Mouse (Mus musculus): ENCODE results near the gene Exoc4. TPM values are rescaled to one million over a fixed set of nuclear protein-coding genes. Genes with fewer than 3 reads are reported as not detected.

The Exoc4 gene
- total and polyA plus RNA-seq, 3 experiments, result 31.2 to 46.4 (median 41.9) TPM

DNA sequence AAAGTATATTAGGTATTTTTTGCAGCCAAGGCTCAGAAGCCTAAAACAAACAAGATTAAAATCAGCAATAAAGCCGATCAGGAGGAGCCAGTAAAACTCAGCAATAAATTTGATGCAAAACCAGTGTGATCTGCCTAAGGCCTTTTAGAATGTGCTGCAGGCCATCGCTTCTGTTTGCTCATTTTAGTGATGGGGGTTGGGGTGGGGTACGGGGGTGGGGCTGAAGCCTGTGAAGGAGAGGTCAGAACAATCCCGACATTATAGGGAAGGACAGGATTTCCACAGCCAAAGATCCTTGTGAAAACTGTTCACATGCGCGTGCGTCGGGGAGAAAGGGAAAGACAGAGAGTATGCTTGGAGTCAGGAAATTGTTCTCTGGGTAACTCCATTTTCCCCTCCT lies 21.5 kb upstream of the Exoc4 start:
- no peaks in the 10 kb centered on the region for H3K9me3 ChIP-seq (replicated peaks; ENCODE audit: low read length)
- DNase-seq (ENCODE audit: extremely low read depth), result no peak
- no peaks in the 10 kb centered on the region for H3K27me3 ChIP-seq (replicated peaks)
- no peak overlapping the region for H3K4me3 ChIP-seq (replicated peaks in 1 of 3; ENCODE audit: low read depth in 2 of 3, low read length in 2 of 3, poor library complexity in 1 of 3)
- TF ChIP-seq MYC (IDR thresholded peaks at IDR 0.05; ENCODE audit: low read depth, low read length) (no peak), CTCF (conservative IDR thresholded peaks at IDR 0.05 in 1 of 2, IDR thresholded peaks at IDR 0.05 in 1 of 2; ENCODE audit: low read depth in 2 of 2, low read length in 2 of 2) (no peak), PAX5 (IDR thresholded peaks at IDR 0.05; ENCODE audit: low read length) (no peak), USF1 (IDR thresholded peaks at IDR 0.05; ENCODE audit: low read depth, low read length) (no peak), HCFC1 (IDR thresholded peaks at IDR 0.05; ENCODE audit: low read depth, low read length) (no peak), MAZ (IDR thresholded peaks at IDR 0.05; ENCODE audit: low read depth, low read length) (no peak), KAT2A (IDR thresholded peaks at IDR 0.05; ENCODE audit: insufficient replicate concordance, low read length) (no peak), TBP (conservative IDR thresholded peaks at IDR 0.05; ENCODE audit: low read depth, low read length) (no peak), ZKSCAN1 (IDR thresholded peaks at IDR 0.05; ENCODE audit: borderline replicate concordance, low read depth, low read length) (no peak), NRF1 (IDR thresholded peaks at IDR 0.05; ENCODE audit: low read depth, low read length) (no peak), EP300 (IDR thresholded peaks at IDR 0.05; ENCODE audit: low read length) (no peak), IRF4 (IDR thresholded peaks at IDR 0.05; ENCODE audit: low read depth, low read length) (no peak), RCOR1 (conservative IDR thresholded peaks at IDR 0.05; ENCODE audit: low read depth, low read length) (no peak), USF2 (conservative IDR thresholded peaks at IDR 0.05; ENCODE audit: low read depth, low read length) (no peak)
- no peaks in the 10 kb centered on the region for H3K79me2 ChIP-seq (replicated peaks; ENCODE audit: control insufficient read depth, extremely low read depth, insufficient read depth, poor library complexity, severe bottlenecking)
- dilution Hi-C loops (cut with MboI; ENCODE audit: extremely low pct_ligation_motif_present, extremely low pct_unique_long_range_greater_than_20kb, low sequenced_read_pairs), result no loop called here
- H3K9ac ChIP-seq (ENCODE audit: insufficient read depth, low read depth), result no peak overlapping the region
- H3K4me1 ChIP-seq (ENCODE audit: control insufficient read depth in 1 of 2, insufficient read depth in 2 of 2), result no peaks in the 10 kb centered on the region
- in situ Hi-C loops (cut with MboI; ENCODE audit: low pct_ligation_motif_present, low pct_unique_long_range_greater_than_20kb, low sequenced_read_pairs), result no loop called here
- no peak overlapping the region for H3K4me2 ChIP-seq (ENCODE audit: insufficient read depth, low read depth, poor library complexity, severe bottlenecking)
- H3K27ac ChIP-seq (ENCODE audit: insufficient read depth, low read depth), result no peak overlapping the region
- no peaks in the 10 kb centered on the region for H3K36me3 ChIP-seq (replicated peaks in 1 of 2; ENCODE audit: control insufficient read depth in 1 of 2, insufficient read depth in 1 of 2, low read length in 1 of 2)

GRCm38 (mm10) chr6:33241250-33241649 lies 7.6 kb upstream of the Exoc4 start:
- TF ChIP-seq NELFE (IDR thresholded peaks at IDR 0.05; ENCODE audit: low read depth, low read length), result no peak
- no peak overlapping the region for H3K4me2 ChIP-seq (ENCODE audit: insufficient read depth, low read depth, poor library complexity, severe bottlenecking)
- H3K9ac ChIP-seq (ENCODE audit: insufficient read depth, low read depth), result no peak overlapping the region
- no peaks in the 10 kb centered on the region for H3K79me2 ChIP-seq (replicated peaks; ENCODE audit: control insufficient read depth, extremely low read depth, insufficient read depth, poor library complexity, severe bottlenecking)
- no peak overlapping the region for H3K4me3 ChIP-seq (replicated peaks in 1 of 3; ENCODE audit: low read depth in 2 of 3, low read length in 2 of 3, poor library complexity in 1 of 3)
- DNase-seq (ENCODE audit: extremely low read depth), result no peak
- in situ Hi-C loops (cut with MboI; ENCODE audit: low pct_ligation_motif_present, low pct_unique_long_range_greater_than_20kb, low sequenced_read_pairs), result no loop called here
- H3K27ac ChIP-seq (ENCODE audit: insufficient read depth, low read depth), result no peak overlapping the region
- no peaks in the 10 kb centered on the region for H3K36me3 ChIP-seq (replicated peaks in 1 of 2; ENCODE audit: control insufficient read depth in 1 of 2, insufficient read depth in 1 of 2, low read length in 1 of 2)
- H3K27me3 ChIP-seq (replicated peaks), result no peaks in the 10 kb centered on the region
- peaks cover 0 to 3% of the 10 kb centered on the region in 2 experiments; a peak in 1 of 4 replicates for H3K4me1 ChIP-seq (ENCODE audit: control insufficient read depth in 1 of 2, insufficient read depth in 2 of 2)
- dilution Hi-C loops (cut with MboI; ENCODE audit: extremely low pct_ligation_motif_present, extremely low pct_unique_long_range_greater_than_20kb, low sequenced_read_pairs), result no loop called here
- H3K9me3 ChIP-seq (replicated peaks; ENCODE audit: low read length), result no peaks in the 10 kb centered on the region

GRCm38 (mm10) chr6:33244546-33244945 lies 4.3 kb upstream of the Exoc4 start:
- Histone ChIP-seq H3K4me1 (ENCODE audit: control insufficient read depth in 1 of 2, insufficient read depth in 2 of 2) (peaks cover 4 to 10% of the 10 kb centered on the region in 2 experiments; a peak in 3 of 4 replicates), H3K27me3 (replicated peaks) (no peaks in the 10 kb centered on the region), H3K9ac (ENCODE audit: insufficient read depth, low read depth) (no peak overlapping the region), H3K9me3 (replicated peaks; ENCODE audit: low read length) (peaks cover 2% of the 10 kb centered on the region), H3K4me2 (ENCODE audit: insufficient read depth, low read depth, poor library complexity, severe bottlenecking) (no peak overlapping the region), H3K36me3 (replicated peaks in 1 of 2; ENCODE audit: control insufficient read depth in 1 of 2, insufficient read depth in 1 of 2, low read length in 1 of 2) (no peaks in the 10 kb centered on the region), H3K4me3 (replicated peaks in 1 of 3; ENCODE audit: low read depth in 2 of 3, low read length in 2 of 3, poor library complexity in 1 of 3) (no peak overlapping the region), H3K79me2 (replicated peaks; ENCODE audit: control insufficient read depth, extremely low read depth, insufficient read depth, poor library complexity, severe bottlenecking) (no peaks in the 10 kb centered on the region; the same call in 1 of the 2 replicates), H3K27ac (ENCODE audit: insufficient read depth, low read depth) (no peak overlapping the region)
- dilution Hi-C loops (cut with MboI; ENCODE audit: extremely low pct_ligation_motif_present, extremely low pct_unique_long_range_greater_than_20kb, low sequenced_read_pairs) (no loop called here), in situ Hi-C loops (cut with MboI; ENCODE audit: low pct_ligation_motif_present, low pct_unique_long_range_greater_than_20kb, low sequenced_read_pairs) (no loop called here)
- TF ChIP-seq ETS1 (conservative IDR thresholded peaks at IDR 0.05; ENCODE audit: low read depth, low read length) (no peak), USF2 (conservative IDR thresholded peaks at IDR 0.05; ENCODE audit: low read depth, low read length) (no peak), TBP (conservative IDR thresholded peaks at IDR 0.05; ENCODE audit: low read depth, low read length) (no peak), RCOR1 (conservative IDR thresholded peaks at IDR 0.05; ENCODE audit: low read depth, low read length) (no peak), NRF1 (IDR thresholded peaks at IDR 0.05; ENCODE audit: low read depth, low read length) (no peak), GABPA (IDR thresholded peaks at IDR 0.05; ENCODE audit: insufficient replicate concordance, low read depth, low read length) (no peak), POLR2AphosphoS2 (IDR thresholded peaks at IDR 0.05; ENCODE audit: low read depth, low read length) (no peak), HCFC1 (IDR thresholded peaks at IDR 0.05; ENCODE audit: low read depth, low read length) (no peak), MAFK (IDR thresholded peaks at IDR 0.05; ENCODE audit: insufficient replicate concordance, low read length) (no peak), CHD2 (IDR thresholded peaks at IDR 0.05; ENCODE audit: low read length) (no peak), JUND (conservative IDR thresholded peaks at IDR 0.05; ENCODE audit: low read depth, low read length) (no peak), PAX5 (IDR thresholded peaks at IDR 0.05; ENCODE audit: low read length) (no peak), MYC (IDR thresholded peaks at IDR 0.05; ENCODE audit: low read depth, low read length) (no peak), ZKSCAN1 (IDR thresholded peaks at IDR 0.05; ENCODE audit: borderline replicate concordance, low read depth, low read length) (no peak), SMC3 (IDR thresholded peaks at IDR 0.05; ENCODE audit: low read depth, low read length) (no peak)
- DNase-seq (ENCODE audit: extremely low read depth), result no peak
